Mouse (Mus musculus) myocyte (in vitro differentiated cells): ENCODE measurements around the gene Fbxl19. TPM values are rescaled to one million over a fixed set of nuclear protein-coding genes. Genes with fewer than 3 reads are reported as not detected.

Source experiments
- H3K27me3 ChIP-seq: one replicate; pipeline ENCODE4 v1.6.1; 2011; ENCODE audit not compliant: control insufficient read depth, insufficient read depth, insufficient read length
- H3K36me3 ChIP-seq: one replicate; pipeline ENCODE4 v1.6.1; 2011; ENCODE audit not compliant: control insufficient read depth, insufficient read depth
- H3K4me2 ChIP-seq: one replicate; pipeline ENCODE4 v1.6.1; 2011; ENCODE audit warnings: low read depth, control low read depth
- H3K4me3 ChIP-seq: one replicate; pipeline ENCODE4 v1.5.1; 2011; ENCODE audit warnings: mild to moderate bottlenecking, control low read depth, moderate library complexity
- H3K79me2 ChIP-seq: one replicate; pipeline ENCODE4 v1.6.1; 2011; ENCODE audit not compliant: control insufficient read depth, insufficient read depth
- H3ac ChIP-seq: one replicate; pipeline ENCODE4 v1.6.1; 2011; ENCODE audit not compliant: control insufficient read depth, insufficient read length
- CEBPB ChIP-seq: IDR thresholded peaks from 2 replicates; pipeline ENCODE4 v1.6.1; 2011; ENCODE audit warnings: mild to moderate bottlenecking, moderate library complexity; ENCODE audit not compliant: poor library complexity, insufficient read depth, severe bottlenecking
- E2F4 ChIP-seq: IDR thresholded peaks from one replicate; pipeline ENCODE4 v1.6.1; 2011; ENCODE audit warnings: mild to moderate bottlenecking, control low read depth, moderate library complexity; ENCODE audit not compliant: insufficient read depth
- MAX ChIP-seq: IDR thresholded peaks from one replicate; pipeline ENCODE4 v1.6.1; 2011; ENCODE audit warnings: low read depth, mild to moderate bottlenecking, control low read depth
- MYOD1 ChIP-seq, 3 experiments: IDR thresholded peaks; one replicate each; pipeline ENCODE4 v1.6.1; 2011; ENCODE audit warnings: control low read depth in 2 of 3, low read depth in 2 of 3, mild to moderate bottlenecking in 2 of 3, moderate library complexity in 1 of 3; ENCODE audit not compliant: insufficient read length in 2 of 3, control insufficient read depth in 1 of 3
- MYOG ChIP-seq, 3 experiments: IDR thresholded peaks; one replicate each; pipeline ENCODE4 v1.6.1; 2011; ENCODE audit warnings: control low read depth in 2 of 3, low read depth in 2 of 3, mild to moderate bottlenecking in 2 of 3; ENCODE audit not compliant: insufficient read length in 2 of 3, control insufficient read depth in 1 of 3, insufficient read depth in 1 of 3
- POLR2A ChIP-seq: IDR thresholded peaks from one replicate; pipeline ENCODE4 v1.6.1; 2011; ENCODE audit warnings: low read depth, mild to moderate bottlenecking, control low read depth, moderate library complexity; ENCODE audit not compliant: insufficient read length
- POLR2AphosphoS2 ChIP-seq: IDR thresholded peaks from one replicate; pipeline ENCODE4 v1.6.1; 2011; ENCODE audit warnings: low read depth, control low read depth; ENCODE audit not compliant: insufficient read length
- REST ChIP-seq: IDR thresholded peaks from one replicate; pipeline ENCODE4 v1.6.1; 2011; ENCODE audit warnings: mild to moderate bottlenecking, control low read depth, moderate library complexity; ENCODE audit not compliant: insufficient read depth, insufficient read length
- SRF ChIP-seq: IDR thresholded peaks from one replicate; pipeline ENCODE4 v1.6.1; 2011; ENCODE audit warnings: low read depth; ENCODE audit not compliant: control insufficient read depth, insufficient read length
- TCF12 ChIP-seq: IDR thresholded peaks from one replicate; pipeline ENCODE4 v1.6.1; 2011; ENCODE audit warnings: mild to moderate bottlenecking, control low read depth; ENCODE audit not compliant: poor library complexity, insufficient read depth, severe bottlenecking
- TCF3 ChIP-seq: IDR thresholded peaks from one replicate; pipeline ENCODE4 v1.6.1; 2011; ENCODE audit warnings: low read depth, control low read depth; ENCODE audit not compliant: insufficient read length
- USF1 ChIP-seq: IDR thresholded peaks from one replicate; pipeline ENCODE4 v1.6.1; 2011; ENCODE audit warnings: low read depth, mild to moderate bottlenecking, control low read depth, moderate library complexity
- polyA plus RNA-seq: library from polyadenylated mRNA; unstranded; fragments of >200 nt; fragmentation: generic; extraction: Trizol; gene quantifications from one replicate; pipeline ENCODE4 v1.2.1, GENCODE M21; 2012; ENCODE audit warnings: missing spikeins

Fbxl19 gene
- polyA plus RNA-seq, 1 experiment, result 11.9 TPM

DNA sequence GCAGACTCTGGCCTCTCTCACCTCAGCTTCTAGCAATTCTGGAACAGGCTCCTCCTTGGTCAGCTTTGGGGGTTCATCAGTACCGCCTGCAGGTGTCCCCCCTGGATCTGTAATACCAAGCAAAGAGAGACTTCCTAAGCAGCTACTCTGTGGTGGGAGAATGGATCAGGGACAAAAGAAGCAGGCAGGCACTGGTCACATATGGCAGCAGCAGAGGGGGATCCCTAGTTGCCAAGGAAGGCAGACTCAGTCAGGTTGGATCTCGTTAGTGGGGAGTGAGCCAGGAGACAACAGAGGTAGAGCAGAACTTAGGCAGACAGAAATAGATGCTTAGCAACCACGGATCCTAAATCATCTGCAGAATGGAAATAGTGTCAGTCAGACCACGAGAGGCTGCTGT, 38.6 kb upstream of the Fbxl19 start:
- H3K4me3 ChIP-seq, result no peak overlapping the region
- TF ChIP-seq TCF3 (no peak), POLR2A (no peak), MYOD1 (IDR thresholded peaks at IDR 0.05; ENCODE audit: control insufficient read depth in 1 of 3, insufficient read length in 2 of 3, low read depth in 2 of 3) (no peak), E2F4 (no peak), TCF12 (no peak), CEBPB (no peak), MAX (no peak), MYOG (IDR thresholded peaks at IDR 0.05; ENCODE audit: control insufficient read depth in 1 of 3, insufficient read depth in 1 of 3, insufficient read length in 2 of 3, low read depth in 2 of 3) (no peak), SRF (no peak), POLR2AphosphoS2 (no peak), REST (no peak)

DNA sequence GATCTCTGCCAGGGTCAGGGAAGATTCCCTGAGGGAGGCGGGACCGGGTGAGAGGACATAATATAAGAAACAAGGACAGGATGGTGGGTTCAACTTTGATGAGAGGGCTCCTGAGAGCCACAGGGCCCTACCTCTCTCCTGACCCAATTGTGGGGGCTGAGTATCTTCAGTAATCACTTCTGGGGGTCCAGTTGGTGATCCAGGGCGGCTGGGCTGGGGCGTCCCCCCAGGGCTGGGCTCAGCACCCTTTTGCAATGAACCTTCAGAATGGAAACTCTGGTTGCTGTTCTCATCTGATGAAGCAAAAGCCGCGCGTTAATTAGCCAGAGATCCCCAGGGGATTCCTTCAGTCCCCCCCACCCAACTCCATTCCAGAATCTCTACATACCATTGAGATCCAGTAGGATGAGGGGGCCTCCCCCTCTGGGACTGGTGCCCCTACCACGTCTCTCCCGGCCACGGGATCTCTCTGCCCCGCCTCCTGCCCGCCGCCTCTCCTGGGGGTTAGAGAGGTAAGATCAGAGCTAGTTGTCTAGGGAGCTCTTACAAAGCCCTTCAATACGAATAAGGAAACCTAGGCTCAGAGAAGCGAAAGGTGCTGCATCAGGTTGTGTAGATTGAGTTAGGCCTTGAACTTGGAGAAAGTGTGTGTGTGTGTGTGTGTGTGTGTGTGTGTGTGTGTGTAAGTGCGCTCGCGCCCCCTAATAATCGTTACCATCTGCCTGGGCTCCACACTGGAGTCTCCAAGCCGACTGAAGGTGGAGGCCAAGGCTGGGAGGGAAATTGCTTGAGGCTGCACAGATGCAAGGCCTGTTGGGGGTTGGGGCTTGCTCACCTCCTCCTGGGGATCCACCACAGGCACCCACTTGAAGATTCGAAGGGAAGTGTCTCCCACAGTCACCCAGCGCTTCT, 37.0 kb upstream of the Fbxl19 start:
- H3K79me2 ChIP-seq, result peaks cover 17% of the 10 kb centered on the region
- H3ac ChIP-seq, result peak overlapping the region; percentile 52
- peaks cover 7% of the 10 kb centered on the region for H3K36me3 ChIP-seq
- no peaks in the 10 kb centered on the region for H3K27me3 ChIP-seq
- peak overlapping the region; percentile 87 for H3K4me2 ChIP-seq
- peak overlapping the region; percentile 35 for H3K4me3 ChIP-seq
- no peak for TF ChIP-seq E2F4
- no peak for TF ChIP-seq MYOD1 (IDR thresholded peaks at IDR 0.05; ENCODE audit: control insufficient read depth in 1 of 3, insufficient read length in 2 of 3, low read depth in 2 of 3)
- TF ChIP-seq REST, result no peak
- TF ChIP-seq TCF3, result no peak
- no peak for TF ChIP-seq POLR2AphosphoS2

More for the DNA sequence above, 38.6 kb upstream of the Fbxl19 start:
- Histone ChIP-seq H3K79me2 (peaks cover 17% of the 10 kb centered on the region), H3K27me3 (no peaks in the 10 kb centered on the region), H3K36me3 (peaks cover 11% of the 10 kb centered on the region), H3ac (no peak overlapping the region), H3K4me2 (no peak overlapping the region)

DNA sequence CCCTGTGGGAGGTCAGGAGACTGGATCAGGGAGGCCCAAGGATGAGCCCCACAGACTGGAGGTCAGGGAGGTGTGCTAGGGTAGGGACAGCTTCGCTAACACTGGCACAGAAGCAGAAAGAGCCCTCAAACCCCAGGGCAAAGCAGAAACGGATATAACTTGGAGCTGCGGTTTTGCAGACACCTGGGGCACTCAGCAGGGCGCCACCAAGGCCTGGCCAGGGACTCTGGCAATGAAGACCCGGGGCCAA, 36.5 kb upstream of the Fbxl19 start:
- Histone ChIP-seq H3K79me2 (peaks cover 17% of the 10 kb centered on the region), H3K4me2 (peak overlapping the region; percentile 87), H3ac (peak overlapping the region; percentile 52), H3K36me3 (peaks cover 6% of the 10 kb centered on the region), H3K27me3 (no peaks in the 10 kb centered on the region), H3K4me3 (peak overlapping the region; percentile 35)
- TF ChIP-seq MAX, result no peak
- no peak for TF ChIP-seq E2F4
- no peak for TF ChIP-seq MYOD1 (IDR thresholded peaks at IDR 0.05; ENCODE audit: control insufficient read depth in 1 of 3, insufficient read length in 2 of 3, low read depth in 2 of 3)
- TF ChIP-seq USF1, result no peak
- no peak for TF ChIP-seq SRF
- TF ChIP-seq TCF12, result no peak
- TF ChIP-seq POLR2AphosphoS2, result no peak
- no peak for TF ChIP-seq CEBPB
- TF ChIP-seq POLR2A, result no peak
- no peak for TF ChIP-seq MYOG (IDR thresholded peaks at IDR 0.05; ENCODE audit: control insufficient read depth in 1 of 3, insufficient read depth in 1 of 3, insufficient read length in 2 of 3, low read depth in 2 of 3)
- TF ChIP-seq REST, result no peak
- TF ChIP-seq TCF3, result no peak

DNA sequence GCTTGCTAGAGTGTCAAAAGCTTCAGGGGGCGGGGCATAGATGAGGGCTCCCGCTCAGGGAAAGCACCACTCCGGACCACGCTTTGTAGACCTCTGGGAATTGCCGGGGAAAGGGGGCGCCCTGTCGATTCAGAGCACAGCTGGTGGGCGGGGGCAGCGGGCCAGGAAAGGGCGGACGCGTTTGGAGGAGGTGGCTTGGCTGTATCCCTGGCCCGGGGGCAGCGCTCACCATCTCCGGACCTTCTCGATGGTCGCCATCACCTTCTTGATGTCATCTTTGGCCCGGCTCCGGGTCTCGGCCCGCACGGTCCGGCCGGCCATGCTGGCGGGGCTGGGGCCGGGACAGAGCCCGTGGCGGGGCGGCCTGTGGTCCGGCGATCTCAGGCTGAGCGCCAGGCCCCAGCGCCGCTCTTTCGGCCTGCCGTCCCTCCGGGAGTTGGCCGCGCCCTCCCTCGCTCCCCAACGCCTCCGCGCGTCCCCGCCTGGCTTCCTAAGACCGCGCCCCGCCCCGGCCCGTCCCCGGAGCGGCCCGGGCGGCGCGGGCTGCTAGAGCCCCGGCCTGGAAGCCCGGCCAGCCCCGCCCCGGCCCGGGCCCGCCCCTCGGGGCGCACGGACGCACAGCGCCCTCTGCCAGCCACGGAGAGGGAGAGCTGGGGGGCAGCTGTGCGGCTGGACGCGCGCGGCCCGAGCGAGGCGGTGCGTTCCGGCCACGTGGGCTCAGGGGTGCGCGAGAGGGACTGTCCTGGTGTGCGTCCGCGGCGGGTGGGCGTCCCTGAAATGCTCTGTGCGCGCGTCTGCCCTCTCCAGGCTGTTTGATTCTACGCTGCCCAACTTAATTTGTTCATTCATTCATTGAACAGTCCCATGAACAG, 35.9 kb upstream of the Fbxl19 start, which contains the start of gene Bcl7c:
Bcl7c (minus strand) TSS at position 727 of the 872 bp plus-strand sequence.
- H3K36me3 ChIP-seq, result peaks cover 6% of the 10 kb centered on the region
- peak within 1 kb of the TSS; percentile 87 for H3K4me2 ChIP-seq
- no peaks in the 10 kb centered on the region for H3K27me3 ChIP-seq
- peak; percentile 47 for TF ChIP-seq USF1
- TF ChIP-seq POLR2A, result peak; percentile 81
- TF ChIP-seq REST, result no peak
- no peak for TF ChIP-seq CEBPB
- TF ChIP-seq TCF3, result peak; percentile 48
- TF ChIP-seq MAX, result no peak
- peak in 2 of 3 experiments; percentile 73 to 87 for TF ChIP-seq MYOD1 (IDR thresholded peaks at IDR 0.05; ENCODE audit: control insufficient read depth in 1 of 3, insufficient read length in 2 of 3, low read depth in 2 of 3)
- peak; percentile 75 for TF ChIP-seq POLR2AphosphoS2
- TF ChIP-seq SRF, result no peak
- TF ChIP-seq TCF12, result no peak
- TF ChIP-seq E2F4, result no peak
- TF ChIP-seq MYOG (IDR thresholded peaks at IDR 0.05; ENCODE audit: control insufficient read depth in 1 of 3, insufficient read depth in 1 of 3, insufficient read length in 2 of 3, low read depth in 2 of 3), result peak in 2 of 3 experiments; percentile 86 to 91
- peaks cover 17% of the 10 kb centered on the region for H3K79me2 ChIP-seq
- peak within 1 kb of the TSS; percentile 35 for H3K4me3 ChIP-seq
- peak within 1 kb of the TSS; percentile 52 for H3ac ChIP-seq
